14 mouse cellular contexts compared by ENCODE assay signal in the genomic region with DNA sequence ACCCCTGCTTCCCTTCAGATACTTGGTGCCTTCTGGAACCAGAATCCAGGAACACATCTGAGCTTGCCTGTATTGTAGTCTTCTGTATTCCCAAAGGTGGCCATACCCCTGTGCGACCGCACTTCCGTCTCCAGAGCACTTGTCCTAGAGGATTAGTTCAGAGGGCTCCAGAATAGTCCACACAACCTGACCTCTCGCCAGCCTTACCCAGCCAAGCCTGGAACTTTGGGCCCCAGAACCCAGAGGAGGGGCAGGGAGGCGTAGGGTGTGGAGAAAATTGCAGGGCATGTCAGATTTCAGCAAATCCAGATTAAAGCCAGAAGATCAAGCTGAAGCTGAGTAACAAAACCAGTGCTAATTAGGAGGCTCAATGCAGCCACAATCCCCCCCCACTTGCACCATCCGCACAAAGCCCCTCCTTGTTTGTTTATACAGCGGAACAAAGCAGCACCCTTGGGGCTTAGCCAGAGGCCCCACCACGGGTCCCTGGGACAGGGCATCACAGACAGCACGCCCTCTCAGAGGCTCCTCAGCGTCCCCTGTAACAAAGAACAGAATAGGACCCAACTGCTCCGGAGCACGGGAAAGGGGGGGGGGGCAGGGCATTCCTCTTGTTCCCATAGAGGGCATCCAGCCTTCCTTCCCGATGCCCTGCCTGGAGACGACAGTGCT. TPM values are rescaled to one million over a fixed set of nuclear protein-coding genes. Genes with fewer than 3 reads are reported as not detected.
DNase-seq lines count a peak whose midpoint lies in the region; ATAC-seq lines count a peak whose summit lies in the region.
"Had no signal": no experiment of that assay in that cellular context is flagged by ENCODE, and none has a peak within 500 bp of the region (broad histone marks: within the 10 kb centered on the region; RNA-seq: fewer than 3 reads in every experiment).

No protein-coding gene starts in this region.

- no peak overlapping the region for H3K4me3 ChIP-seq in heart, embryonic 13.5 days
- no peak overlapping the region for H3K4me3 ChIP-seq in forebrain, embryonic 13.5 days
- peak overlapping the region; percentile 7; the same call in 1 of the 2 replicates for H3K4me3 ChIP-seq in limb, embryonic 10.5 days
- no peak overlapping the region for H3K4me3 ChIP-seq in neural tube, embryonic 14.5 days (ENCODE audit: low read depth, low read length)

- no peaks in the 10 kb centered on the region for H3K36me3 ChIP-seq in heart, embryonic 13.5 days
- no peaks in the 10 kb centered on the region for H3K36me3 ChIP-seq in forebrain, embryonic 13.5 days (ENCODE audit: poor library complexity, severe bottlenecking)
- H3K36me3 ChIP-seq in limb, embryonic 10.5 days = no peaks in the 10 kb centered on the region
- no peaks in the 10 kb centered on the region for H3K36me3 ChIP-seq in neural tube, embryonic 14.5 days (ENCODE audit: control insufficient read depth, insufficient read depth, low read length)

- H3K4me2 ChIP-seq in heart, embryonic 13.5 days = no peak overlapping the region
- peak overlapping the region; percentile 35 for H3K4me2 ChIP-seq in forebrain, embryonic 13.5 days
- no peak overlapping the region for H3K4me2 ChIP-seq in neural tube, embryonic 14.5 days (ENCODE audit: low read depth, low read length)

- ATAC-seq in heart, embryonic 13.5 days (ENCODE audit: extremely low read depth, insufficient number of reproducible peaks, low FRiP score, low TSS enrichment) = no peak
- ATAC-seq in forebrain, embryonic 13.5 days = peak; percentile 58; the same call in 1 of the 2 replicates
- ATAC-seq in neural tube, embryonic 14.5 days (ENCODE audit: low read depth) = peak; percentile 38; the same call in 1 of the 2 replicates

- peaks cover 7% of the 10 kb centered on the region; the same call in 1 of the 2 replicates for H3K9me3 ChIP-seq in heart, embryonic 13.5 days
- H3K9me3 ChIP-seq in forebrain, embryonic 13.5 days (replicated peaks) = peaks cover 6% of the 10 kb centered on the region; the same call in 1 of the 2 replicates
- peaks cover 6% of the 10 kb centered on the region; the same call in 1 of the 2 replicates for H3K9me3 ChIP-seq in limb, embryonic 10.5 days (replicated peaks)
- no peaks in the 10 kb centered on the region for H3K9me3 ChIP-seq in neural tube, embryonic 14.5 days (ENCODE audit: control insufficient read depth, low read length)

- whole genome bisulfite sequencing in heart, embryonic 13.5 days = 40% methylated on average over 14 of the region's 14 CpGs
- WGBS in forebrain, embryonic 13.5 days = 3% methylated on average over 14 of the region's 14 CpGs
- 29% methylated on average over 14 of the region's 14 CpGs for WGBS in limb, embryonic 10.5 days
- 19% methylated on average over 14 of the region's 14 CpGs for WGBS in neural tube, embryonic 14.5 days

- DNase-seq in heart, adult 8-10 months (ENCODE audit: low spot score) = no peak
- no peak for DNase-seq in limb, embryonic 10.5 days (ENCODE audit: low spot score)
- no peak for DNase-seq in liver
- no peak for DNase-seq in right cerebral cortex, postnatal 10 days (ENCODE audit: low spot score in 2 of 2)
- DNase-seq in yolk sac, embryonic 10.5 days (ENCODE audit: low spot score) = no peak
- DNase-seq: B cell, adult 2 months; gastrocnemius, postnatal 14 days; kidney, postnatal 10 days; lung, adult 18-20 months; right cerebral cortex, adult 18-20 months; thymus, postnatal 25 days had no signal

- H3K9ac ChIP-seq in heart, embryonic 13.5 days = 0 out of 2 replicates have a peak overlapping the region, but pooled peaks have one; percentile 6
- peak overlapping the region; percentile 37 for H3K9ac ChIP-seq in forebrain, embryonic 13.5 days
- no peak overlapping the region; the same call in 1 of the 2 replicates for H3K9ac ChIP-seq in neural tube, embryonic 14.5 days (replicated peaks; ENCODE audit: low read depth, low read length)

- no peak overlapping the region for H3K27ac ChIP-seq in heart, embryonic 13.5 days (replicated peaks)
- no peak overlapping the region for H3K27ac ChIP-seq in forebrain, embryonic 13.5 days
- peak overlapping the region; percentile 69; the same call in 1 of the 2 replicates for H3K27ac ChIP-seq in limb, embryonic 10.5 days
- H3K27ac ChIP-seq in neural tube, embryonic 14.5 days (ENCODE audit: low read depth, low read length) = no peak overlapping the region

- H3K4me1 ChIP-seq in heart, embryonic 13.5 days = peaks cover 13% of the 10 kb centered on the region
- H3K4me1 ChIP-seq in forebrain, embryonic 13.5 days = peaks cover 34% of the 10 kb centered on the region
- H3K4me1 ChIP-seq in limb, embryonic 10.5 days = peaks cover 24% of the 10 kb centered on the region
- no peaks in the 10 kb centered on the region; the same call in 1 of the 2 replicates for H3K4me1 ChIP-seq in neural tube, embryonic 14.5 days (ENCODE audit: control insufficient read depth, insufficient read depth, low read length)

- peaks cover 37% of the 10 kb centered on the region for H3K27me3 ChIP-seq in heart, embryonic 13.5 days (replicated peaks)
- H3K27me3 ChIP-seq in forebrain, embryonic 13.5 days = 0 out of 2 replicates have a peak, but pooled peaks cover 3% of the 10 kb centered on the region
- H3K27me3 ChIP-seq in limb, embryonic 10.5 days (ENCODE audit: low read depth, poor library complexity, severe bottlenecking) = peaks cover 18% of the 10 kb centered on the region
- no peaks in the 10 kb centered on the region for H3K27me3 ChIP-seq in neural tube, embryonic 14.5 days (ENCODE audit: control insufficient read depth, insufficient read depth, low read length)

RNA-seq across cellular contexts. Expression of a gene that starts 31.3 kb away (rescaled TPM):
- polyA plus RNA-seq in heart, embryonic 13.5 days (2015; fragmentation: Nextera tagmentation; extraction: Ambion mirVana) = 3.0 and 3.2 TPM in 2 replicates
- 10 to 100 TPM; 42.2 to 55.4 (median 44.1) TPM for total RNA-seq in heart, adult 8-10 months (2022)
- 2.7 and 4.5 TPM in 2 replicates for polyA plus RNA-seq in forebrain, embryonic 13.5 days (2015; fragmentation: Nextera tagmentation; extraction: Ambion mirVana)
- polyA plus RNA-seq in limb, embryonic 10.5 days (2016; fragmentation: Nextera tagmentation; extraction: Ambion mirVana) = 1.7 and 2.2 TPM in 2 replicates
- polyA plus RNA-seq in neural tube, embryonic 14.5 days (2014; fragmentation: Nextera tagmentation; extraction: Ambion mirVana) = 4.8 and 14.9 TPM in 2 replicates

RNA-seq across cellular contexts. Expression of a gene that starts 31.6 kb away (rescaled TPM):
- polyA plus RNA-seq in heart, embryonic 13.5 days (2015; fragmentation: Nextera tagmentation; extraction: Ambion mirVana) = 0.11 and 0.32 TPM in 2 replicates
- total RNA-seq in heart, adult 8-10 months (2022) = under 1 TPM in 2 of 4 experiments, not detected in 2; 0.22 to 0.44 TPM
- 0.25 TPM in 1 of 2 replicates, not detected in the other for polyA plus RNA-seq in forebrain, embryonic 13.5 days (2015; fragmentation: Nextera tagmentation; extraction: Ambion mirVana)
- 0.11 TPM in 1 of 2 replicates, not detected in the other for polyA plus RNA-seq in limb, embryonic 10.5 days (2016; fragmentation: Nextera tagmentation; extraction: Ambion mirVana)
- 0.40 and 0.46 TPM in 2 replicates for polyA plus RNA-seq in neural tube, embryonic 14.5 days (2014; fragmentation: Nextera tagmentation; extraction: Ambion mirVana)

RNA-seq across cellular contexts. Expression of a gene that starts 47.3 kb away (rescaled TPM):
- 4.4 and 4.8 TPM in 2 replicates for polyA plus RNA-seq in heart, embryonic 13.5 days (2015; fragmentation: Nextera tagmentation; extraction: Ambion mirVana)
- total RNA-seq in heart, adult 8-10 months (2022) = not detected
- 0.63 and 0.79 TPM in 2 replicates for polyA plus RNA-seq in forebrain, embryonic 13.5 days (2015; fragmentation: Nextera tagmentation; extraction: Ambion mirVana)
- polyA plus RNA-seq in limb, embryonic 10.5 days (2016; fragmentation: Nextera tagmentation; extraction: Ambion mirVana) = 7.5 and 11.0 TPM in 2 replicates
- polyA plus RNA-seq in neural tube, embryonic 14.5 days (2014; fragmentation: Nextera tagmentation; extraction: Ambion mirVana) = 0.99 and 1.0 TPM in 2 replicates
